Mouse (Mus musculus) heart, embryonic 11.5 days (tissue): ENCODE results near the gene Rsph3b. TPM values are rescaled to one million over a fixed set of nuclear protein-coding genes. Genes with fewer than 3 reads are reported as not detected.

Source experiments
- ATAC-seq: fragments of 200-750 bp; cut with Nextera tagmentation; replicated peaks from 2 replicates; pipeline ENCODE4 v1.8.0; 2017; ENCODE audit warnings: moderate library complexity; ENCODE audit not compliant: insufficient number of reproducible peaks, low FRiP score, low TSS enrichment
- H3K27ac ChIP-seq: fragments of 300-500 bp; sonication (generic); 2 replicates; pipeline ENCODE4 v1.5.1; 2014; ENCODE audit warnings: mild to moderate bottlenecking, low read depth, low read length
- H3K27me3 ChIP-seq: fragments of 300-500 bp; sonication (generic); 2 replicates; pipeline ENCODE4 v1.6.1; 2014; ENCODE audit warnings: mild to moderate bottlenecking, low read length, mixed read lengths; ENCODE audit not compliant: control insufficient read depth, insufficient read depth
- H3K36me3 ChIP-seq: fragments of 300-500 bp; sonication (generic); 2 replicates; pipeline ENCODE4 v1.6.1; 2014; ENCODE audit warnings: mild to moderate bottlenecking, low read length, moderate library complexity, mixed read lengths; ENCODE audit not compliant: control insufficient read depth, insufficient read depth
- H3K4me1 ChIP-seq: fragments of 300-500 bp; sonication (generic); 2 replicates; pipeline ENCODE4 v1.6.1; 2014; ENCODE audit warnings: low read length; ENCODE audit not compliant: control insufficient read depth, insufficient read depth
- H3K4me2 ChIP-seq: fragments of 300-500 bp; sonication (generic); 2 replicates; pipeline ENCODE4 v1.6.1; 2014; ENCODE audit warnings: mild to moderate bottlenecking, moderate library complexity
- H3K4me3 ChIP-seq: fragments of 300-500 bp; sonication (generic); 2 replicates; pipeline ENCODE4 v1.5.1; 2014; ENCODE audit warnings: low read depth, low read length
- H3K9ac ChIP-seq: fragments of 300-500 bp; sonication (generic); 2 replicates; pipeline ENCODE4 v1.6.1; 2014; ENCODE audit warnings: mild to moderate bottlenecking, low read depth, low read length, moderate library complexity
- H3K9me3 ChIP-seq: fragments of 300-500 bp; sonication (generic); replicated peaks from 2 replicates; pipeline ENCODE4 v1.6.1; 2016; ENCODE audit warnings: low read length; ENCODE audit not compliant: control insufficient read depth
- WGBS: fragments of 180-500 bp; shearing (Covaris S2); extraction: QIAGEN DNeasy Blood & Tissue Kit; methylation state at CpG from one replicate; pipeline ENCODE4 v1.1.7; 2014; ENCODE audit not compliant: insufficient replicate concordance; 5-methylcytosine and 5-hydroxymethylcytosine counted together
- polyA plus RNA-seq: library from polyadenylated mRNA; unstranded; fragments of >200 nt; fragmentation: Nextera tagmentation; extraction: Ambion mirVana; gene quantifications from 2 replicates; pipeline ENCODE4 v1.2.1, GENCODE M21; 2014

The Rsph3b gene
- polyA plus RNA-seq, 1 experiment from 2014 or later = 60.4 TPM

- H3K4me3 ChIP-seq = no peak overlapping the region
- no peak overlapping the region for H3K27ac ChIP-seq
- no peaks in the 10 kb centered on the region for H3K9me3 ChIP-seq
- 84% methylated on average over 1 of the region's 1 CpGs for WGBS
- H3K4me2 ChIP-seq = no peak overlapping the region
- H3K27me3 ChIP-seq = no peaks in the 10 kb centered on the region
- no peaks in the 10 kb centered on the region for H3K36me3 ChIP-seq
- no peaks in the 10 kb centered on the region for H3K4me1 ChIP-seq
- ATAC-seq = no peak
- no peak overlapping the region for H3K9ac ChIP-seq
These were observed 64.0 kb downstream of the Rsph3b start for GRCm38 (mm10) chr17:6884531-6884930.

GRCm38 (mm10) chr17:6881306-6881705 is 67.2 kb downstream of the Rsph3b start:
- Histone ChIP-seq H3K9me3 (no peaks in the 10 kb centered on the region), H3K27me3 (no peaks in the 10 kb centered on the region), H3K4me3 (no peak overlapping the region), H3K36me3 (no peaks in the 10 kb centered on the region), H3K9ac (no peak overlapping the region), H3K4me1 (no peaks in the 10 kb centered on the region), H3K4me2 (no peak overlapping the region), H3K27ac (no peak overlapping the region)
- WGBS = 66% methylated on average over 6 of the region's 6 CpGs
- no peak for ATAC-seq

DNA sequence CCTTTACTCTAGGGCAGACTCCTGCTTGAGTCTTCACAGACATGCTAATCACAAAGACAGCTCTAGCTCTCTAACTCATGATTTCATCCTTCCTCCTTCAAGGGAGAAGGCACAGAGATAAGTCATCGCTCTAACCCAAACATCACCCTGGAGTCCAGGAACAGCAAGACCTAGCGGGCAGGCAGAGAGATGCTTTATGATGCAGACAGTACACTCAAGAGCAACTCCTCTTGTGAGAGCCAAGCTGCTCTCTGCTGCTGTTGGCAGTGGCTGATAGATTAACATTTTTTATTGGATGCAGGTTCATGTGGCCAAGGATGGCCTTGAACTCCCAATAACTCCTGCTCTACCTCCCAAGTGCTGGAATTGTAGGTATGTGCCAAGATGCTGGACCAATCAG is 77.1 kb downstream of the Rsph3b start:
- ATAC-seq = no peak
- Histone ChIP-seq H3K9ac (no peak overlapping the region), H3K9me3 (no peaks in the 10 kb centered on the region), H3K4me2 (no peak overlapping the region), H3K4me1 (no peaks in the 10 kb centered on the region), H3K27ac (no peak overlapping the region), H3K27me3 (no peaks in the 10 kb centered on the region), H3K4me3 (no peak overlapping the region), H3K36me3 (no peaks in the 10 kb centered on the region)
- 77% methylated on average over 2 of the region's 2 CpGs for WGBS

- Histone ChIP-seq H3K4me1 (no peaks in the 10 kb centered on the region), H3K9ac (no peak overlapping the region), H3K4me3 (no peak overlapping the region), H3K4me2 (no peak overlapping the region), H3K27ac (no peak overlapping the region), H3K9me3 (no peaks in the 10 kb centered on the region), H3K27me3 (peaks cover 2% of the 10 kb centered on the region; the same call in 1 of the 2 replicates), H3K36me3 (no peaks in the 10 kb centered on the region)
- ATAC-seq = no peak
These were observed 79.7 kb downstream of the Rsph3b start for GRCm38 (mm10) chr17:6868810-6869209.

DNA sequence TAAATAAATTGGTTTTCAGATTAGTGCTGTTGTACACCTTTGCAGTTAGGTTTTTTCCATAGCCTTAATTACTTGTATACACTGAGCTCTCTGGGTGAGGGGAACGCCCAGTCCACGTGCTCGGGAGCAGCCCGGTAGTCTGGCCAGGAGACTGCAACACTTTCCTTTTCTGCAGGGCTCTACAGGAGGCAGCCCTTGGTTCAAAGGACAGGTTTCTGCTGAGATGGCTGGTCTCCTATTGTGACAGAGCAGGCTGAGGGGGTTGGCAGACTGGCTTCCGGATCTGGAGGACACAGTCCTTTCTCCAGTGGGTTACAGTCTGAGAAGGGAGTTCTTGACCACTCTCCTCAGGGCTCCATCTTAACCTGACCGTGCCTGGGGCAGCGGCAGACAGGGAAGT is 80.7 kb downstream of the Rsph3b start:
- 15% methylated on average over 7 of the region's 7 CpGs for WGBS
- ATAC-seq = no peak
- Histone ChIP-seq H3K9me3 (no peaks in the 10 kb centered on the region), H3K4me2 (0 out of 2 replicates have a peak overlapping the region, but pooled peaks have one; percentile 18), H3K4me3 (no peak overlapping the region), H3K27me3 (peaks cover 2% of the 10 kb centered on the region; the same call in 1 of the 2 replicates), H3K9ac (no peak overlapping the region), H3K36me3 (no peaks in the 10 kb centered on the region), H3K27ac (no peak overlapping the region), H3K4me1 (no peaks in the 10 kb centered on the region)

- no peak overlapping the region for H3K27ac ChIP-seq
- no peak overlapping the region for H3K4me2 ChIP-seq
- H3K36me3 ChIP-seq = no peaks in the 10 kb centered on the region
- no peak for ATAC-seq
- H3K4me3 ChIP-seq = no peak overlapping the region
- H3K27me3 ChIP-seq = peaks cover 6% of the 10 kb centered on the region; the same call in 1 of the 2 replicates
- no peak overlapping the region for H3K9ac ChIP-seq
- WGBS = 79% methylated on average over 1 of the region's 1 CpGs
- H3K9me3 ChIP-seq = no peaks in the 10 kb centered on the region
- H3K4me1 ChIP-seq = no peaks in the 10 kb centered on the region
These were observed 81.9 kb downstream of the Rsph3b start for GRCm38 (mm10) chr17:6866576-6866975.

DNA sequence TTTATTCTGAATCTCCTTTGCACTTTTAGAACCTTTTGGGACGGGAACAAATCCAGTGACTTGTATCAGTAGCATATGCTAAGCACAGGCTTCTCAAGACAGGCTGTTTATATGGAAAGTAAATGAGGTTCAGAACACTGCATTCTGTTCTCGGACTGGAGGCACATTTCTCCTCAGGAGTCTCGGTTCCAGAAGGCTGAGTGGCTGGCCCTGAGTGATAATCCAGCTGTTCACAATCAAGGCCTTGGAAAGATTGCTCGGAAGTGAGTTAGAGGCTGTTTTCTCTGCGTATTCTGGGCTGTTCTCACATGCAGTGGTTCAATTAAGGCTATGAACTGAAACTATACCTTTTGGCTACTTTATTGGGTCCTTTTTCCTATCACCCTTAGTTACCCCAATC is 82.9 kb downstream of the Rsph3b start:
- Histone ChIP-seq H3K9me3 (no peaks in the 10 kb centered on the region), H3K4me3 (no peak overlapping the region), H3K4me2 (no peak overlapping the region), H3K27ac (no peak overlapping the region), H3K27me3 (peaks cover 14% of the 10 kb centered on the region), H3K9ac (no peak overlapping the region), H3K4me1 (no peaks in the 10 kb centered on the region), H3K36me3 (no peaks in the 10 kb centered on the region)
- ATAC-seq = no peak
- WGBS = 57% methylated on average over 5 of the region's 5 CpGs

- no peak for ATAC-seq
- WGBS = 27% methylated on average over 13 of the region's 13 CpGs
- Histone ChIP-seq H3K4me1 (no peaks in the 10 kb centered on the region), H3K9ac (no peak overlapping the region), H3K36me3 (no peaks in the 10 kb centered on the region), H3K4me3 (no peak overlapping the region), H3K27me3 (peaks cover 21% of the 10 kb centered on the region), H3K4me2 (peak overlapping the region; percentile 19; the same call in 1 of the 2 replicates), H3K27ac (no peak overlapping the region), H3K9me3 (no peaks in the 10 kb centered on the region)
These were observed 83.6 kb downstream of the Rsph3b start for GRCm38 (mm10) chr17:6864869-6865268.

- no peaks in the 10 kb centered on the region for H3K36me3 ChIP-seq
- 61% methylated on average over 6 of the region's 6 CpGs for WGBS
- no peak for ATAC-seq
- H3K27ac ChIP-seq = no peak overlapping the region
- no peaks in the 10 kb centered on the region for H3K9me3 ChIP-seq
- no peak overlapping the region for H3K9ac ChIP-seq
- no peak overlapping the region for H3K4me2 ChIP-seq
- no peaks in the 10 kb centered on the region for H3K4me1 ChIP-seq
- peaks cover 25% of the 10 kb centered on the region for H3K27me3 ChIP-seq
- no peak overlapping the region for H3K4me3 ChIP-seq
These were observed 85.0 kb downstream of the Rsph3b start for GRCm38 (mm10) chr17:6863521-6863920.
